Mouse (Mus musculus): ENCODE data around the gene Rassf2. TPM values are rescaled to one million over a fixed set of nuclear protein-coding genes. Genes with fewer than 3 reads are reported as not detected.
A peak's percentile ranks its signal among the peaks of the same experiment; 100 is the strongest.

Gene Rassf2
- polyA plus RNA-seq, 1 experiment from 2014 or later: 12.0 TPM

DNA sequence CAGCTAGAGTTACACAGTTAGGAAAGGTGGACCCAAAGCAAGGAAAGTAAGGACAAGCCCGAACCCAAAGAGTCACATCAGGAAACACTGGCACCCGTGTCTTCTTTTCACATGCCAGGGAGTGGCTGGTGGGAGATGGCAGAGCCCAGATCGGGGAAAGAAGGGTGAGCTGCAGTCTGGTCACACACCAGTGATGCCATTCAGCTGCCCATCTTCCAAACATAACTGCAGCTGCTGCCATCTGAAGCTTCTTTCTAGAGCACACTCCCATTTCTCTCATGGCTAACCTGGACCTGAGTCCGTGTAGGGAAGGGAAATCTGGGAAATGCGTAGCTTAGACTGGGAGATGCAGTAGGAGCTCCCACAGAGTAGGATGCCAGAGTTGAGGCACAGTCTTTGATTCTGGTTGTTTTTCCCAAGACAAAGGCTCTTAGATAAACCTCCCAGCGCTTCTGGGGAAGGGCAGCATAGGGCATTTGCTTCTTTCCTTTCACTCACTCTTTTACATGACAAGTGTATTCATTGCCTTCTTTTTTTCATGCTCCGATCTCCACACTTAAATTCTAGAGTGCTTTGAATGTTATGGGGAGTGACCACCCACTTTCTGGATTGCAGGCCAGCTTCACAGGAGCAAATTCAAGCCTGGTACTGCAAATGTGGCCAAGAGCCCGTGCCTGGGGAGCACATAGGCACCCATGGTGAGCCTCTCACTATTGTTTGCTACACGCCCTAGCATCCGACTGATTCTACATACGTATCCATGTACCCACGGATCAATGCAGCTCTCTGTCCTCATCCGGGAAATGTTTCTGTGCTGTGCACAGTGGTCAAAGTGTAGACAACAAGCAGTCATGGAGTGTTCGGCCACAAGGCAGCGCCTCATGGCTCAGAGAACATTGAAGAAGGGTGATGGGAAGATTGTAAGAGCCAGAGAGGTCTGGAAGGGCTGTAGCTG lies 14.5 kb upstream of the Rassf2 start:
- Histone ChIP-seq H3K36me3 (ENCODE audit: control insufficient read depth, insufficient read depth, low read length) (no peaks in the 10 kb centered on the region), H3K27me3 (replicated peaks; ENCODE audit: control insufficient read depth, insufficient read depth, low read length) (no peaks in the 10 kb centered on the region), H3K4me3 (ENCODE audit: low read depth, low read length) (no peak overlapping the region), H3K27ac (ENCODE audit: low read depth) (0 out of 2 replicates have a peak overlapping the region, but pooled peaks have one; percentile 89), H3K4me1 (replicated peaks; ENCODE audit: control insufficient read depth, insufficient read depth, low read length) (peaks cover 8% of the 10 kb centered on the region; the same call in 1 of the 2 replicates), H3K9me3 (ENCODE audit: control insufficient read depth, low read length) (no peaks in the 10 kb centered on the region), H3K9ac (ENCODE audit: low read length) (no peak overlapping the region), H3K4me2 (ENCODE audit: low read length) (no peak overlapping the region)
- DNase-seq (ENCODE audit: low spot score) (no peak), ATAC-seq (replicated peaks; ENCODE audit: low FRiP score, low TSS enrichment, low read depth) (no peak)
- 82% methylated on average over 15 of the region's 15 CpGs for WGBS

DNA sequence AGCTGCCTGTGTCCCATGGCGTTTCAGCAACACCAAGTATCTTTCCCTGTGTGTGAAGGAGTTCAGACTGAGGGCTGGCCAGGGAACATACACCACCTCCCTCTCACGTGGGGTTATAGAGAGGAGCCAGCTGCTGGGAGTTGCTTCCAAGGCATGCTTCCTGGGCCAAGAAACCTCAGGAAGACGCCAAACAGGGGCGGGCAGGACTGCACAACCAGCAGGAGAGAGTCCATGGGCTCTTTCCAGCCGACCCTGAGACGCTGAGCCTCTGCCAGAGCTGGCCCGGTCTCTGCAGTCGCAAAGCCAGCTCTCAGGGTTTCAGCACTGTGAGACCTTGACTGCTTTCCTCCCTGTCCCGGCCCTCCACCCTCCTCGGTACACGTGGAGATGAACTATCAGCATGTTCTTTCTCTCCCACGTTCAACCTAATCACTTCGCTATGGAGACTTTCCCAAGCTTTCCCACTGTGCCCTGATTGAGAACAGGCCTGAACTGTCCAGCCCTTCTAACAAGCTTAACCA lies 13.1 kb upstream of the Rassf2 start:
- peak; percentile 90 for ATAC-seq (replicated peaks; ENCODE audit: low FRiP score, low TSS enrichment, low read depth)
- peak overlapping the region; percentile 22; the same call in 1 of the 2 replicates for H3K4me2 ChIP-seq (ENCODE audit: low read length)
- H3K36me3 ChIP-seq (ENCODE audit: control insufficient read depth, insufficient read depth, low read length): no peaks in the 10 kb centered on the region
- peaks cover 8% of the 10 kb centered on the region; the same call in 1 of the 2 replicates for H3K4me1 ChIP-seq (replicated peaks; ENCODE audit: control insufficient read depth, insufficient read depth, low read length)
- no peak overlapping the region for H3K4me3 ChIP-seq (ENCODE audit: low read depth, low read length)
- no peak overlapping the region for H3K9ac ChIP-seq (ENCODE audit: low read length)
- peak; percentile 80 for DNase-seq (ENCODE audit: low spot score)
- peak overlapping the region; percentile 89 for H3K27ac ChIP-seq (ENCODE audit: low read depth)
- 27% methylated on average over 13 of the region's 13 CpGs for WGBS
- H3K9me3 ChIP-seq (ENCODE audit: control insufficient read depth, low read length): no peaks in the 10 kb centered on the region
- H3K27me3 ChIP-seq (replicated peaks; ENCODE audit: control insufficient read depth, insufficient read depth, low read length): no peaks in the 10 kb centered on the region

DNA sequence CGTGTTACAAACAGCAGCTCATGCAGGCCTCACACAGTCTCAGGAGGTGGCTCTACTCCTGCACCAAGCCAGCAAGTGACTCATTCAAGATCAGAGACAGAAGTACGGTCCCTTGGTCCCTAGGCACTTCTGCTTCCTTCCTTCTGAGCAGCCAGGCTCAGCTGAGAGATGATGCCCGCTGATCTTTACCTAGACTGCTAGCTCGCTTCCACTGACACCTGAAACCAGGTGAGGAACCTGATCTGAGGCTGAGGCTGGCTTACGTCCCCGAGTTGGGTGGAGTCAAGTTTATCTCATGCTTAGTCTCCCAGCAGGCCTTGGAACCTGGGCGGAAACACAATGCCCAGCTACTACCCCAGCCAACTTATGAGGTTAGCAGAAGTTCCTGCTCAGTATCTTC lies 9.8 kb upstream of the Rassf2 start:
- ATAC-seq (replicated peaks; ENCODE audit: low FRiP score, low TSS enrichment, low read depth) (no peak), DNase-seq (ENCODE audit: low spot score) (peak; percentile 36)
- H3K4me2 ChIP-seq (ENCODE audit: low read length): no peak overlapping the region
- H3K27ac ChIP-seq (ENCODE audit: low read depth): no peak overlapping the region
- WGBS: 58% methylated on average over 7 of the region's 7 CpGs
- H3K4me3 ChIP-seq (ENCODE audit: low read depth, low read length): no peak overlapping the region
- H3K27me3 ChIP-seq (replicated peaks; ENCODE audit: control insufficient read depth, insufficient read depth, low read length): no peaks in the 10 kb centered on the region
- peaks cover 8% of the 10 kb centered on the region; the same call in 1 of the 2 replicates for H3K4me1 ChIP-seq (replicated peaks; ENCODE audit: control insufficient read depth, insufficient read depth, low read length)
- H3K9me3 ChIP-seq (ENCODE audit: control insufficient read depth, low read length): no peaks in the 10 kb centered on the region
- no peak overlapping the region for H3K9ac ChIP-seq (ENCODE audit: low read length)
- no peaks in the 10 kb centered on the region for H3K36me3 ChIP-seq (ENCODE audit: control insufficient read depth, insufficient read depth, low read length)

DNA sequence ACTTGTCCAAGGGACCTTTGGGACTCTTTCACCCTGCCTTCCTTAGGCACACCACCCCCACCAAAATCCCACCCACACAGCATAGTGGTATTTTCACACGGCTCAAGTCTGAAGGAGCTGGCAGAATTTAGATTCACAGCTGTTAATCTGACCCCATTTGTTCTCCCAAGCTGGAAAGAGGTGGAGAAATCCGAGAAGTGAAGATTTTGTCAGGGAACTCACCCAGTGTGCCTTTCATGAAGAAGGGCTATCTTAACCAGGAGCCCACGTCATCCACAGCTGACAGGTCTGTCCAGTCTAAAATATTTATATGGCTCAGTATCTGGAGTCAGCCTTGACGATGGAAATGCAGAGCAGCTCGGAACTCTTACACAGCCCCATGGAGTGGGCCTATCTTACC lies 6.3 kb upstream of the Rassf2 start:
- peaks cover under 1% of the 10 kb centered on the region; the same call in 1 of the 2 replicates for H3K4me1 ChIP-seq (replicated peaks; ENCODE audit: control insufficient read depth, insufficient read depth, low read length)
- 65% methylated on average over 5 of the region's 5 CpGs for whole genome bisulfite sequencing
- no peak overlapping the region for H3K4me3 ChIP-seq (ENCODE audit: low read depth, low read length)
- no peaks in the 10 kb centered on the region for H3K36me3 ChIP-seq (ENCODE audit: control insufficient read depth, insufficient read depth, low read length)
- H3K27ac ChIP-seq (ENCODE audit: low read depth): no peak overlapping the region
- DNase-seq (ENCODE audit: low spot score): no peak
- ATAC-seq (replicated peaks; ENCODE audit: low FRiP score, low TSS enrichment, low read depth): no peak
- H3K9ac ChIP-seq (ENCODE audit: low read length): no peak overlapping the region
- H3K4me2 ChIP-seq (ENCODE audit: low read length): no peak overlapping the region
- H3K9me3 ChIP-seq (ENCODE audit: control insufficient read depth, low read length): no peaks in the 10 kb centered on the region
- H3K27me3 ChIP-seq (replicated peaks; ENCODE audit: control insufficient read depth, insufficient read depth, low read length): 0 out of 2 replicates have a peak, but pooled peaks cover under 1% of the 10 kb centered on the region

DNA sequence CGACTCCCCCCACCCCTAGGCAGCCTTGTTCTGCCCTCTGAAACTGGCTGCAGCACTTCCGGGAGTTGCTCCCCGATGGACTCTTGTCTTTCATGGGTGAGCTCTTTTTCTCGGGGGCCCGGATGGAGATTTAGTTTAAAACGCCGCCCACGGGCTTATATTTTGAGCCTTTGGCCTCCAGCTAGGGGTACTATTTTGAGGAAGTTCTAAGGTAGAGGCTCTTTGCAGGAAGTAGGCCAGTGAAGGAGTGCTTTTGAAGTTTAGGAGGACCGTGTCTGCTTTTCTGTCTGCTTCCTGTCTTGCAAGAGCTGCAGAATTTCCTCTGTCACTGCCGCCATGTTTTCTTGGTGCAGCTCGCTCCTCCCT lies 5.4 kb upstream of the Rassf2 start:
- H3K27me3 ChIP-seq (replicated peaks; ENCODE audit: control insufficient read depth, insufficient read depth, low read length): 0 out of 2 replicates have a peak, but pooled peaks cover 4% of the 10 kb centered on the region
- 79% methylated on average over 11 of the region's 11 CpGs for WGBS

DNA sequence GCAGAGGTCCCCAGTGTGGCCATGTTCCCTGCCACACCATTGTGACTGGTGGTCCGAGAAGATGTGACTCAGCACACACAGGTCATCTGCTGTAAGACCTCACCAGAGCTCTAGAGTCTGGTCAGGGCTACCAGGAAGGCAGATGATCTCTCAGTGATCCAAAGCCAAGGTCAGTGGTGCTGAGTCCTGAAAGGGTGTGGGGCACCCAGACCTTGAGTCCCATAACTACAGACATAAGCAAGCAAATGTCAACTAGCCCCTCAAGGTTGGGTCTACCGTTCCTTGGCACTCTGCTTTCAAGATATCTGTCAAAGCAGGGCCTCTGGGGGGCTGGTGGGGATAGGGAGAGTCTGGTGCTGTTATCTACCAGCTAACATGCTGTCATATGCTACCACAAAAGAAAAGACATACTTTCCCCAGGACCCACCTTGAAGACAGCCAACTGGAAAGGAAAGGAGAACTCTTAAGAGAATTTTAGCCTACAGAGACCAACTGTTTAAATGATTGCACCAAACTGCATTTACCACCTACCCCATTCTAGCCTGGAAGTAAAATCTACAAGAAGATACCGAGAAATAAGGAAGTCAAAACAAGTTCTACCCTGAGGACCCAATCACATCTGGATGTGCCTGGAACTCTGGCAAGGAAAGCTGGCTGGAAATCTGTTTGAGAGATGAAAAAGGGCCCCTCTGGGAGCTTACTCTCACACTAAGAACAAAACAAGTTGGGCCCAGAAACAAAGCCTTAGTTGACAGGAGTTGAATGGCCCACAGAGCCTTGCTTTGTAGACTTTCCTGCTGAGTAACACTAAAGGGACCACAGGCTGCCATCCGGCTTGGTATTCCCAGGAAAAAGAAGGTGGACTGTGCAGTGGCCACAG lies 4.8 kb upstream of the Rassf2 start:
- H3K4me2 ChIP-seq (ENCODE audit: low read length): no peak overlapping the region
- no peak for DNase-seq (ENCODE audit: low spot score)
- 78% methylated on average over 4 of the region's 4 CpGs for WGBS
- no peak for ATAC-seq (replicated peaks; ENCODE audit: low FRiP score, low TSS enrichment, low read depth)
- no peak overlapping the region for H3K4me3 ChIP-seq (ENCODE audit: low read depth, low read length)
- H3K27ac ChIP-seq (ENCODE audit: low read depth): no peak overlapping the region
- H3K9me3 ChIP-seq (ENCODE audit: control insufficient read depth, low read length): no peaks in the 10 kb centered on the region
- H3K27me3 ChIP-seq (replicated peaks; ENCODE audit: control insufficient read depth, insufficient read depth, low read length): 0 out of 2 replicates have a peak, but pooled peaks cover 4% of the 10 kb centered on the region
- peaks cover 5% of the 10 kb centered on the region; the same call in 1 of the 2 replicates for H3K4me1 ChIP-seq (replicated peaks; ENCODE audit: control insufficient read depth, insufficient read depth, low read length)
- H3K36me3 ChIP-seq (ENCODE audit: control insufficient read depth, insufficient read depth, low read length): no peaks in the 10 kb centered on the region
- no peak overlapping the region for H3K9ac ChIP-seq (ENCODE audit: low read length)

More for the DNA sequence above, 5.4 kb upstream of the Rassf2 start:
- H3K36me3 ChIP-seq (ENCODE audit: control insufficient read depth, insufficient read depth, low read length): no peaks in the 10 kb centered on the region
- H3K4me3 ChIP-seq (ENCODE audit: low read depth, low read length): no peak overlapping the region
- H3K4me2 ChIP-seq (ENCODE audit: low read length): no peak overlapping the region
- H3K4me1 ChIP-seq (replicated peaks; ENCODE audit: control insufficient read depth, insufficient read depth, low read length): peaks cover 5% of the 10 kb centered on the region; the same call in 1 of the 2 replicates
- no peak overlapping the region for H3K27ac ChIP-seq (ENCODE audit: low read depth)
- no peak overlapping the region for H3K9ac ChIP-seq (ENCODE audit: low read length)
- DNase-seq (ENCODE audit: low spot score) (no peak), ATAC-seq (replicated peaks; ENCODE audit: low FRiP score, low TSS enrichment, low read depth) (no peak)
- H3K9me3 ChIP-seq (ENCODE audit: control insufficient read depth, low read length): no peaks in the 10 kb centered on the region

DNA sequence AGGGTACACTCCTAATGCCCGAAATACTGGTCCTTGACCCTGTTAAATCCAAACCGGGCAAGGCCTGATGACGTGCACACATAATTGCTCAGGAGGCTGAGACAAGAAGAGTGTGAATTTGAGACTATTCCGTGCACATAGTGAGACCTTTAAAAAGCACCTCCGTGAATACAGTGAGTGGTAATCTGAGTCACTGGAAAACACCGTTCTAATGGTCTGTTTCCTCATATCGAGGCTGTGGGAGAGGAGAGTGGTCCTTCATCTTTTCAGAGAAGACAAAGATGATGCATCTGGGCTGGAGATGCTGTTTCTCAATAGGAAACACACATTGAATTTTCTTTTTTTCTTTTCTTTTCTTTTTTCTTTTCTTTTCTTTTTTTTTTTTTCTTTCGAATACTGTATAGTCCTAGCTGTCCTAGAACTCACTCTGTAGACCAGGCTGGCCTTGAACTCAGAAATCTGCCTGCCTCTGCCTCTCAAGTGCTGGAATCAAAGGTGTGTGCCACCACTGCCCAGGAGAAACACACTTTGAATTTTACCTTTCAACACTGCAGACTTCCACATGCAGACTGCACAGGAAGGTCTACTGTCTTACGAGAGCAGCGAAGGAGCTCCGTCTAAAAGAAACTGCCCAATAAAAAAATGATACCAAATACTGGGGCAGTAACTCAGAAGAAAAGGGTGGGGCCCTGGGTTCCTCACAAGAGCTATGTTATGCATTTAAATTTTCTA lies 1.5 kb upstream of the Rassf2 start:
- Histone ChIP-seq H3K27me3 (replicated peaks; ENCODE audit: control insufficient read depth, insufficient read depth, low read length) (peaks cover 16% of the 10 kb centered on the region), H3K27ac (ENCODE audit: low read depth) (peak overlapping the region; percentile 80; the same call in 1 of the 2 replicates), H3K36me3 (ENCODE audit: control insufficient read depth, insufficient read depth, low read length) (no peaks in the 10 kb centered on the region), H3K9ac (ENCODE audit: low read length) (0 out of 2 replicates have a peak overlapping the region, but pooled peaks have one; percentile 10), H3K4me1 (replicated peaks; ENCODE audit: control insufficient read depth, insufficient read depth, low read length) (peaks cover 11% of the 10 kb centered on the region; the same call in 1 of the 2 replicates), H3K4me2 (ENCODE audit: low read length) (no peak overlapping the region), H3K9me3 (ENCODE audit: control insufficient read depth, low read length) (no peaks in the 10 kb centered on the region), H3K4me3 (ENCODE audit: low read depth, low read length) (no peak overlapping the region)
- DNase-seq (ENCODE audit: low spot score): no peak
- no peak for ATAC-seq (replicated peaks; ENCODE audit: low FRiP score, low TSS enrichment, low read depth)
- 77% methylated on average over 11 of the region's 11 CpGs for WGBS

Data from intestine, embryonic 14.5 days (tissue).